Mouse (Mus musculus): Measurements from ENCODE around the gene Ucp1.

DNA sequence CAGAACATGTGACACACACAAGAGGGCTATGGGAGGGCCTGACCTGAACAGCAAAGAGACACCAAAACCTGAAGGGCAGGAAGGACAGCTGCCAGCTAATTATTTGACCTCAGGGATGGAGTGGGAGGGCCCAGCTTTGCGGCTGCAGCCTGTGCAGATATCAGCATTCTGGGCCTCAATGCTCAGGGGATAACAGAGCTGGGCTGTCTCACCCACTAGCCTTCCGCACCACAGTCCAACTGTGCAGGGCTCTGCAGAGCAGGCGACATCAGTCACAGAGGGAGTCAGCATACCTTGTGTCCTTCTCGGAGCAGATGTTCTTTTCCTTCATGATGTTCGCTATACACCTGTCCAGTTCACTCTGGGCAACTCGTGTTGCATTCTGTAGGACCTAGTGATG lies 32.2 kb downstream of the Ucp1 start:
- TF ChIP-seq CTCF (conservative IDR thresholded peaks at IDR 0.05 in 1 of 2, IDR thresholded peaks at IDR 0.05 in 1 of 2; ENCODE audit: low read depth in 2 of 2, low read length in 2 of 2) = no peak
- TF ChIP-seq MAZ (IDR thresholded peaks at IDR 0.05; ENCODE audit: low read depth, low read length) = no peak
- TF ChIP-seq POLR2A (IDR thresholded peaks at IDR 0.05; ENCODE audit: low read depth, low read length) = no peak
- no peak for TF ChIP-seq ZNF384 (IDR thresholded peaks at IDR 0.05; ENCODE audit: low read depth, low read length)
- no peak for TF ChIP-seq RAD21 (IDR thresholded peaks at IDR 0.05; ENCODE audit: low read depth, low read length)
- TF ChIP-seq NELFE (IDR thresholded peaks at IDR 0.05; ENCODE audit: low read depth, low read length) = no peak
- no peak for TF ChIP-seq PAX5 (IDR thresholded peaks at IDR 0.05; ENCODE audit: low read length)
